In genomic region chr2:71529511-71530351, GRCm38 (mm10) we compare ENCODE assay signal across 8 mouse cellular contexts. TPM values are rescaled to one million over a fixed set of nuclear protein-coding genes. Genes with fewer than 3 reads are reported as not detected.
A peak's percentile ranks its signal among the peaks of the same experiment; 100 is the strongest.
DNase-seq lines count a peak whose midpoint lies in the region; ATAC-seq and TF ChIP-seq lines count a peak whose summit lies in the region.

No protein-coding gene starts in this region.

- H3K9ac ChIP-seq in embryonic facial prominence, embryonic 11.5 days (replicated peaks; ENCODE audit: low read length) = peak overlapping the region; percentile 83
- no peak overlapping the region for H3K9ac ChIP-seq in neural tube, embryonic 14.5 days (replicated peaks; ENCODE audit: low read depth, low read length)

- under 1% methylated on average over 60 of the region's 60 CpGs for WGBS in embryonic facial prominence, embryonic 11.5 days
- WGBS in kidney, adult 2 months = 1% methylated on average over 60 of the region's 60 CpGs
- under 1% methylated on average over 57 of the region's 60 CpGs for WGBS in neural tube, embryonic 14.5 days

- peak overlapping the region; percentile 92 for H3K27ac ChIP-seq in embryonic facial prominence, embryonic 11.5 days (replicated peaks; ENCODE audit: low read depth, low read length)
- H3K27ac ChIP-seq in kidney, adult 2 months (ENCODE audit: insufficient read depth, low read depth, low read length) = no peak overlapping the region
- no peak overlapping the region for H3K27ac ChIP-seq in neural tube, embryonic 14.5 days (ENCODE audit: low read depth, low read length)

- H3K9me3 ChIP-seq in embryonic facial prominence, embryonic 11.5 days (replicated peaks; ENCODE audit: control insufficient read depth, low read length) = no peaks in the 10 kb centered on the region
- no peaks in the 10 kb centered on the region for H3K9me3 ChIP-seq in neural tube, embryonic 14.5 days (ENCODE audit: control insufficient read depth, low read length)

- H3K4me2 ChIP-seq in embryonic facial prominence, embryonic 11.5 days (ENCODE audit: low read depth, low read length) = peak overlapping the region; percentile 88
- H3K4me2 ChIP-seq in neural tube, embryonic 14.5 days (ENCODE audit: low read depth, low read length) = peak overlapping the region; percentile 49

- ATAC-seq in embryonic facial prominence, embryonic 11.5 days (replicated peaks; ENCODE audit: insufficient number of reproducible peaks, low FRiP score, low TSS enrichment, low read depth) = peak; percentile 89
- peak; percentile 78 for ATAC-seq in neural tube, embryonic 14.5 days (ENCODE audit: low read depth)

- H3K36me3 ChIP-seq in embryonic facial prominence, embryonic 11.5 days (replicated peaks; ENCODE audit: control insufficient read depth, insufficient read depth, low read depth, low read length) = no peaks in the 10 kb centered on the region
- no peaks in the 10 kb centered on the region for H3K36me3 ChIP-seq in kidney, adult 2 months (ENCODE audit: control insufficient read depth, insufficient read depth, low read length)
- H3K36me3 ChIP-seq in neural tube, embryonic 14.5 days (ENCODE audit: control insufficient read depth, insufficient read depth, low read length) = no peaks in the 10 kb centered on the region

- H3K27me3 ChIP-seq in embryonic facial prominence, embryonic 11.5 days (ENCODE audit: control insufficient read depth, insufficient read depth, low read length) = peaks cover 51% of the 10 kb centered on the region
- H3K27me3 ChIP-seq in kidney, adult 2 months (replicated peaks; ENCODE audit: control insufficient read depth, insufficient read depth, low read length) = peaks cover 12% of the 10 kb centered on the region
- H3K27me3 ChIP-seq in neural tube, embryonic 14.5 days (ENCODE audit: control insufficient read depth, insufficient read depth, low read length) = peaks cover 70% of the 10 kb centered on the region

- H3K4me1 ChIP-seq in embryonic facial prominence, embryonic 11.5 days (ENCODE audit: control insufficient read depth, insufficient read depth, low read length) = peaks cover 9% of the 10 kb centered on the region
- no peaks in the 10 kb centered on the region for H3K4me1 ChIP-seq in kidney, adult 2 months (ENCODE audit: control insufficient read depth, insufficient read depth, low read length)
- peaks cover 10% of the 10 kb centered on the region; the same call in 1 of the 2 replicates for H3K4me1 ChIP-seq in neural tube, embryonic 14.5 days (ENCODE audit: control insufficient read depth, insufficient read depth, low read length)

- no peak for TF ChIP-seq CTCF in kidney, adult 2 months (conservative IDR thresholded peaks at IDR 0.05; ENCODE audit: insufficient read depth, insufficient read length, low read depth, low read length)

- H3K4me3 ChIP-seq in embryonic facial prominence, embryonic 11.5 days (ENCODE audit: low read depth, low read length) = peak overlapping the region; percentile 59
- H3K4me3 ChIP-seq in kidney, adult 2 months (ENCODE audit: insufficient read depth, low read depth, low read length) = peak overlapping the region; percentile 29; the same call in 1 of the 2 replicates
- peak overlapping the region; percentile 26 for H3K4me3 ChIP-seq in neural tube, embryonic 14.5 days (ENCODE audit: low read depth, low read length)

- DNase-seq in 3134 (ENCODE audit: extremely low read depth, insufficient read length, low spot score) = peak; percentile 94
- peak; percentile 91 for DNase-seq in Muller cell, postnatal 12 days (ENCODE audit: inconsistent ontology term)
- peak; percentile 93 for DNase-seq in embryonic facial prominence, embryonic 11.5 days (ENCODE audit: low spot score)
- peak; percentile 79 for DNase-seq in heart, adult 8-10 months (ENCODE audit: low spot score)
- DNase-seq in kidney, adult 2 months = peak; percentile 84
- peak; percentile 59 to 61 for DNase-seq in lung, adult 18-20 months
- DNase-seq in cerebellum, adult 9-10 months = no peak

- TF ChIP-seq POLR2A in kidney, adult 2 months (IDR thresholded peaks at IDR 0.05; ENCODE audit: low read depth, low read length) = no peak

RNA-seq across cellular contexts. Expression of gene Dlx1, which starts 1.8 kb away (rescaled TPM):
- 53.9 and 76.2 TPM in 2 replicates for polyA plus RNA-seq in embryonic facial prominence, embryonic 11.5 days (2014; fragmentation: Nextera tagmentation; extraction: Ambion mirVana)
- total RNA-seq in heart, adult 8-10 months (2022) = under 1 TPM; 0.20 to 0.78 (median 0.56) TPM
- polyA plus RNA-seq in kidney, adult 2 months (2012; rRNA removed) = 0.16 TPM in 1 of 2 replicates, not detected in the other
- polyA plus RNA-seq in neural tube, embryonic 14.5 days (2014; fragmentation: Nextera tagmentation; extraction: Ambion mirVana) = 0.36 TPM in 1 of 2 replicates, not detected in the other

RNA-seq across cellular contexts. Expression of gene Dlx2, which starts 16.8 kb away (rescaled TPM):
- polyA plus RNA-seq in embryonic facial prominence, embryonic 11.5 days (2014; fragmentation: Nextera tagmentation; extraction: Ambion mirVana) = 18.0 and 20.3 TPM in 2 replicates
- not detected for total RNA-seq in heart, adult 8-10 months (2022)
- not detected in 2 replicates for polyA plus RNA-seq in kidney, adult 2 months (2012; rRNA removed)
- polyA plus RNA-seq in neural tube, embryonic 14.5 days (2014; fragmentation: Nextera tagmentation; extraction: Ambion mirVana) = not detected in 2 replicates

Comparison
In these comparisons a context has a peak if more than half of its experiments do, and no peak if none do; other contexts are left out.
1. RNA of gene Dlx1, which starts 1.8 kb away (polyA plus RNA-seq): 53.9 to 76.2 TPM in embryonic facial prominence, embryonic 11.5 days; 0.16 TPM in kidney, adult 2 months and 0.36 TPM in neural tube, embryonic 14.5 days; every median in the first group is over 10 times any median in the second.
2. RNA of gene Dlx2, which starts 16.8 kb away (polyA plus RNA-seq): 18.0 to 20.3 TPM in embryonic facial prominence, embryonic 11.5 days; not detected in kidney, adult 2 months and not detected in neural tube, embryonic 14.5 days; every median in the first group is over 10 times any median in the second.
3. Peak in every context shown above with its lines, with median percentiles within 50 percentile points of each other: H3K4me3 ChIP-seq.